14 mouse cellular contexts compared by ENCODE assay signal in the genomic region with DNA sequence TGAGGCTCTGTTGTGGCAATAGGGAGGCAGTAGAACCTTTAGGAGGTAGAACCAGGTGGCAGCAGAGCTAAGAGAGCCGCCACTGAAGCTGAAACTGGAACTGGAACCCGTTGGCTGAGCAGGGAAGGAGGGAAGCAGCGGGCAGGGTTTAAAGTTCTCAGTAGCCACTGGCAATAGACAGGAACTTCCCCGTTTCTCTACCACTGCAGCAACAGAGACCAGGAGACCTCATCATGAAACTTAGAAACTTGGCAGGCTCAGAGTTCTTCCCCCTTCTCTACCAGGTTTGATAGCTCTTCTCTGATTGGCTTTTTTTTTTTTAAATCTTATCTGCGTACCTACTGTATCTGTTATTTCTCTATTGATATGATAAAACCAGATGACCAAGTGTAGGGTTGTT. TPM values are rescaled to one million over a fixed set of nuclear protein-coding genes. Genes with fewer than 3 reads are reported as not detected.
"Had no signal": no experiment of that assay in that cellular context is flagged by ENCODE, and none has a peak within 500 bp of the region (broad histone marks: within the 10 kb centered on the region; RNA-seq: fewer than 3 reads in every experiment).

No protein-coding gene starts in this region.

- H3K27me3 ChIP-seq: liver, embryonic 15.5 days; midbrain, embryonic 13.5 days; neural tube, embryonic 15.5 days had no signal

- H3K36me3 ChIP-seq: limb, embryonic 10.5 days; liver, embryonic 15.5 days; midbrain, embryonic 13.5 days; neural tube, embryonic 15.5 days had no signal

- H3K4me2 ChIP-seq: liver, embryonic 11.5 days; liver, embryonic 15.5 days; lung, embryonic 14.5 days; midbrain, embryonic 13.5 days; neural tube, embryonic 15.5 days had no signal

- H3K27ac ChIP-seq: limb, embryonic 10.5 days; liver, embryonic 15.5 days; macrophage; midbrain, embryonic 13.5 days; neural tube, embryonic 15.5 days; stomach, postnatal 0 days had no signal

- H3K4me1 ChIP-seq: liver, embryonic 15.5 days; midbrain, embryonic 13.5 days; neural tube, embryonic 15.5 days had no signal

- H3K4me3 ChIP-seq: limb, embryonic 10.5 days; liver, embryonic 15.5 days; midbrain, embryonic 13.5 days; myocyte; neural tube, embryonic 15.5 days had no signal

- H3K9me3 ChIP-seq: limb, embryonic 10.5 days; liver, embryonic 15.5 days; midbrain, embryonic 13.5 days; neural tube, embryonic 15.5 days had no signal

- H3K9ac ChIP-seq: liver, embryonic 15.5 days; lung, embryonic 14.5 days; midbrain, embryonic 13.5 days; neural tube, embryonic 15.5 days had no signal

- DNase-seq: kidney, adult 18-20 months; kidney, postnatal 10 days; kidney, postnatal 4 days; lung, embryonic 14.5 days; lung, postnatal 14 days; thymus, postnatal 14 days had no signal

- ATAC-seq: midbrain, embryonic 13.5 days had no signal

RNA-seq across cellular contexts. Expression of a gene that starts 17.7 kb away (rescaled TPM):
- polyA plus RNA-seq: macrophage, myocyte had no signal
